Mouse (Mus musculus): ENCODE data around the gene Elk3. TPM values are rescaled to one million over a fixed set of nuclear protein-coding genes. Genes with fewer than 3 reads are reported as not detected.

Elk3 gene
- polyA plus RNA-seq, 1 experiment from 2014 or later: 11.3 TPM

DNA sequence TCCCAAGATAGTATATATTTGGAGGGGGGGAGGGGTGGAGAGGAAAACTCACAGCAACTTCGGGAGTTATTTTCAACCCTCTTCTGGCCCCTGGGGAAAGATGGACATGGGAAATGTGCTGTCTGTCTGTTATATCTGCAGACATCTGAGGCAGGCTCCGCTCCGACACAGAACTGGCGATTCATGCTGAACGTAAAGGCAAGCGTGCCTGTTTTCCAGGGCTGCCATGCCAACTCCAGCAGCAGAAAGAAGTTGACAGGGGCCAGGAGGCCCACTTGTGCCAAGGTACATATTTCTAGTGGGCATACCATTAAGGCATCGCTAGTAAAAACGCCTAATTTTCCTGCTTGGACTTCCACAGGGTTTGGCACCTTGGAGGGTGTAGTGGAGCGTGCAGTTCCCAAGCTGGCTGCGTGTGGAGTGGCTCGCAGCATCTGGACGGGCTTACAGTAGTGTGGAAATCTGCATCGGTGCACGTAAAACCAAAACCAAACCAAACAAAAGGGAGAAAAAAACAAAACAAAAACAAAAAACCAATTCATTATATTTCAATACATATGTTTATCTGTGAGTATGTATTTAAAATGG lies 37.1 kb upstream of the Elk3 start:
- H3K4me2 ChIP-seq (replicated peaks): no peak overlapping the region
- H3K27me3 ChIP-seq (ENCODE audit: control insufficient read depth, insufficient read depth, low read length): no peaks in the 10 kb centered on the region
- ATAC-seq (ENCODE audit: low FRiP score) (no peak), DNase-seq (ENCODE audit: low spot score) (no peak)
- H3K36me3 ChIP-seq (replicated peaks; ENCODE audit: control insufficient read depth, insufficient read depth): no peaks in the 10 kb centered on the region
- H3K27ac ChIP-seq: no peak overlapping the region
- 69% methylated on average over 14 of the region's 14 CpGs for WGBS
- no peaks in the 10 kb centered on the region for H3K4me1 ChIP-seq (replicated peaks; ENCODE audit: control insufficient read depth, insufficient read depth, low read length)
- H3K9me3 ChIP-seq (ENCODE audit: control insufficient read depth, low read length): no peaks in the 10 kb centered on the region
- H3K9ac ChIP-seq: no peak overlapping the region
- H3K4me3 ChIP-seq (replicated peaks; ENCODE audit: low read length): no peak overlapping the region

DNA sequence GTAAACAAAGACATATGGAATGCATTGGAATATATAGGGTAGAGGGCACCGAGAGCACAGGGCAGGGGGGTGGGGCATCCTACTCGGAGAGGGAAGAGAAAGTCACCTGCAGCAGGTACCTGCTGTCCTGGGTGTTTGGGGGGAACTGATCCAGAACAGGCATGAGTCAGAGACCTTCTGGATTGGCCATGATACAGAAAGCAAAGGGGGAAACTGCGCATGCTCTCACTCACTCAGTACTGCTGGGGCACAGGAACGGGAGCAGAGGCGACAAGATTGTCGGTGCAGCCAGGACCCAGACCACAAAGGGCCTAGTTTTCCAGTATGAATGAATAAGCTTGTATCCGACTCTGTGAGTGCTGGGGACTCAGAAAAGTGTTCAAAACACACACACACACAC lies 36.5 kb upstream of the Elk3 start:
- H3K9ac ChIP-seq: no peak overlapping the region
- no peak for DNase-seq (ENCODE audit: low spot score)
- no peaks in the 10 kb centered on the region for H3K27me3 ChIP-seq (ENCODE audit: control insufficient read depth, insufficient read depth, low read length)
- H3K4me3 ChIP-seq (replicated peaks; ENCODE audit: low read length): no peak overlapping the region
- H3K27ac ChIP-seq: no peak overlapping the region
- no peak for ATAC-seq (ENCODE audit: low FRiP score)
- H3K36me3 ChIP-seq (replicated peaks; ENCODE audit: control insufficient read depth, insufficient read depth): no peaks in the 10 kb centered on the region
- WGBS: 73% methylated on average over 7 of the region's 7 CpGs
- no peak overlapping the region for H3K4me2 ChIP-seq (replicated peaks)
- no peaks in the 10 kb centered on the region for H3K9me3 ChIP-seq (ENCODE audit: control insufficient read depth, low read length)
- no peaks in the 10 kb centered on the region for H3K4me1 ChIP-seq (replicated peaks; ENCODE audit: control insufficient read depth, insufficient read depth, low read length)

DNA sequence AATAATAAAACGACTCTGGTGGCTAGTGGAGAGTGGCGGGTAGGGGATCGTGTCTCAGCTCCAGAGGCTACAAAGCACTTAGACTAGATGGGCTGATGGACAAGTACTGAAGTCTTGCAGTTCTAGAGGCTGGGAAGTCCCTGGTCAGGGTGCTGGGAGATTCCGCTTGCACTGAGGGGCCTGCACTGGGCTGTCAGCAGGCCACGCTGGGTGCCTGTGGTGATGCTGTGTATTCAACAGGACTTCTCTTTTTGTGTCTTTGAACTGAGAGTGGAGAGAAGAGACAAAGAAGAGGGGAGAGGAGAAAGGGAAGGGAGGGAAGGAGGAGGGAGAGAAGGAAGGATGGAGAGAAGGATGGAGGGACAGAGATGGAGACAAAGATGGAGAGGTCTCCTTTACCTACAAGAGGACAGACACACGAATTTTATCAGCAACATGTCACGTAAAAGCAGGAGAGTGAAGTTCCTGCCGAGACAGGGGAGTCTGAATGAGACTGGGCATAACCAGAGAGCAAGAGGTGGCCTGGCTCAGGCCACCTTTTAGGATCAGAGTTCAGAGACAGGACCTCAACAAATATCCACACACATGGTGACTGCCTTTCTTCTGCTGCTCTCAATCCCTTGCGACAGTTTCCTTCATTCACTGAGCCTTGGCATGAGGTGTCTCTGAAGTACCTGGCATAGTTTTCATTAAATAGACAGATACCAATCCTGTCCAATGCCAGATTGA lies 35.4 kb upstream of the Elk3 start:
- Histone ChIP-seq H3K9ac (no peak overlapping the region), H3K27ac (no peak overlapping the region), H3K4me2 (replicated peaks) (no peak overlapping the region), H3K9me3 (ENCODE audit: control insufficient read depth, low read length) (no peaks in the 10 kb centered on the region), H3K4me3 (replicated peaks; ENCODE audit: low read length) (no peak overlapping the region), H3K4me1 (replicated peaks; ENCODE audit: control insufficient read depth, insufficient read depth, low read length) (no peaks in the 10 kb centered on the region), H3K36me3 (replicated peaks; ENCODE audit: control insufficient read depth, insufficient read depth) (no peaks in the 10 kb centered on the region), H3K27me3 (ENCODE audit: control insufficient read depth, insufficient read depth, low read length) (no peaks in the 10 kb centered on the region)
- ATAC-seq (ENCODE audit: low FRiP score) (no peak), DNase-seq (ENCODE audit: low spot score) (no peak)
- 84% methylated on average over 9 of the region's 9 CpGs for WGBS

DNA sequence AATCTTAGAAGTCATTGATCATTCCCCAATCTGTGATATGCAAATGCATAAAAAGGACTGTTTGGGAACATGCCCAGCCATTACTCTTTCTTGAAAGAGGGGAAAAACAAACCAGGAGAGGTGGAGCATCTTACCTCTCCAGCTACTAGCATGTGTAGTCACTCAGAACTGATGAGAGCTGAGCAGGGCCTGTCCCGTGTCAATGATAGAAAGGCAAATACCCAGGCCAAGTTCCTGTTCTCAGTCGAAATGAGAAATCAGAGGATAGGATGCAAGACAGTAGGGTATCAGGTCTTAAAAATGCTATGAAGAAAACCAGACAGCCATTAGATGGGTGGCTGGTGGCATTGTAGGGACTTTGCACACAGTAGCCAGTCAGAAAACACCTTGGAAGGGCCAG lies 34.6 kb upstream of the Elk3 start:
- Histone ChIP-seq H3K4me1 (replicated peaks; ENCODE audit: control insufficient read depth, insufficient read depth, low read length) (no peaks in the 10 kb centered on the region), H3K4me3 (replicated peaks; ENCODE audit: low read length) (no peak overlapping the region), H3K36me3 (replicated peaks; ENCODE audit: control insufficient read depth, insufficient read depth) (no peaks in the 10 kb centered on the region), H3K9me3 (ENCODE audit: control insufficient read depth, low read length) (no peaks in the 10 kb centered on the region), H3K4me2 (replicated peaks) (no peak overlapping the region), H3K27me3 (ENCODE audit: control insufficient read depth, insufficient read depth, low read length) (no peaks in the 10 kb centered on the region), H3K27ac (no peak overlapping the region), H3K9ac (no peak overlapping the region)
- WGBS: 80% methylated on average over 2 of the region's 2 CpGs
- no peak for DNase-seq (ENCODE audit: low spot score)
- ATAC-seq (ENCODE audit: low FRiP score): no peak

DNA sequence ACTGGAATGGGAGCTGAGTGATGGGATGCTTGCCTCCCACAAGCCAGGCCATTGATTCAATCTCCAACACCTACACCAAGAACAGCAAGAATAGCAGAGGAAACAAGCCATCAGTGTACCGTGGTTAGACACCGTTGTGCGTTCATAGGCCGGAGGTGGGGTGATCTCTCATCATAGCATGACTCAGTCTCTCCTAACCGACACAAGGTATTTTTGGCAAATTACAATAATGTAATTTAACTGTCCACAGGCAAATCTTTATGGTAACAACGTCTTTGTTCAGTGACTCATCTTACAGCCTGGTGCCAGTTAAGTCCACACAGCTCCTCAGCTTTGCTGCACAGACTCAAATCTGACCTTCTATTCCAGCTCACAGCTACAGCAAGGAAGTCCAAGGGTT lies 32.5 kb upstream of the Elk3 start:
- H3K9ac ChIP-seq: no peak overlapping the region
- ATAC-seq (ENCODE audit: low FRiP score): no peak
- no peaks in the 10 kb centered on the region for H3K36me3 ChIP-seq (replicated peaks; ENCODE audit: control insufficient read depth, insufficient read depth)
- H3K4me2 ChIP-seq (replicated peaks): no peak overlapping the region
- H3K9me3 ChIP-seq (ENCODE audit: control insufficient read depth, low read length): no peaks in the 10 kb centered on the region
- no peak overlapping the region for H3K4me3 ChIP-seq (replicated peaks; ENCODE audit: low read length)
- DNase-seq (ENCODE audit: low spot score): no peak
- 94% methylated on average over 6 of the region's 6 CpGs for WGBS
- H3K4me1 ChIP-seq (replicated peaks; ENCODE audit: control insufficient read depth, insufficient read depth, low read length): no peaks in the 10 kb centered on the region
- no peaks in the 10 kb centered on the region for H3K27me3 ChIP-seq (ENCODE audit: control insufficient read depth, insufficient read depth, low read length)
- no peak overlapping the region for H3K27ac ChIP-seq

DNA sequence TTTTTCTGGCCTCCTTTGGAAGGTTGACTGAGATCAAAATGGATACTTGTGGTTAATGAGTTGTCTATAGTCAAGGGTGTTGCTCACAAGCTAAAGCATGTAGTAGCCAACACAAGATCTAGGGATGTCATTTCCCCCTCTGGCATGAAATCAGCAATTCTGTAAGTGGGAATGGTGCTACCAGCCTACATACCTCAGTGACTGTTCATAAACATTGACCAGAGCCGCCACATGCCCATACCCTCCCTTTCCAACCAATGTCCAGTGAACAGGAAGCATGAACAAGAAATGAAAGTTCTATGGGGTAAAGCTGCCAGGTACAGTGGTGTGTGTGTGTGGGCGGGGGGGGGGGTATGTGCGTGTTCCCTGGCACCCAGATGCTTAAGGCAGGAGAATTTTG lies 32.1 kb upstream of the Elk3 start:
- Histone ChIP-seq H3K4me2 (replicated peaks) (no peak overlapping the region), H3K4me1 (replicated peaks; ENCODE audit: control insufficient read depth, insufficient read depth, low read length) (no peaks in the 10 kb centered on the region), H3K36me3 (replicated peaks; ENCODE audit: control insufficient read depth, insufficient read depth) (no peaks in the 10 kb centered on the region), H3K27ac (no peak overlapping the region), H3K9me3 (ENCODE audit: control insufficient read depth, low read length) (no peaks in the 10 kb centered on the region), H3K4me3 (replicated peaks; ENCODE audit: low read length) (no peak overlapping the region), H3K9ac (no peak overlapping the region), H3K27me3 (ENCODE audit: control insufficient read depth, insufficient read depth, low read length) (no peaks in the 10 kb centered on the region)
- 84% methylated on average over 3 of the region's 3 CpGs for WGBS
- ATAC-seq (ENCODE audit: low FRiP score): no peak
- no peak for DNase-seq (ENCODE audit: low spot score)

DNA sequence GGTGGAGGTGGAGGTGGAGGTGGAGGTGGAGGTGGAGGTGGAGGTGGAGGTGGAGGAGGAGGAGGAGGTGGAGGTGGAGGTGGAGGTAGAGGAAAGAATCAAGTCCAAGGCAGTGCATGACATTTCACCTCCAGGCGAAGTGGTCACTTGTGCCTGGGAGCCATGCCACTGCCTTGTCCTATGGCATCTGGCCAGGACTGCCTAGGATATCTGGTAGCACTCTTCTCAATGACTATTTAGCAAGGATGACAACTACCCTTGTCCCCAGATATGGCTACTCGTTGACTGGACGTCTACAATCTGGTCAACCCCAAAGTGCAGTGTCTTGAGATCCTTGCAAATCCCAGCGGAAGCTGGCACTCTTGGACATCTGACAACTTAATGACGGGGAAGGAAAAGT lies 27.6 kb upstream of the Elk3 start:
- Histone ChIP-seq H3K9ac (no peak overlapping the region), H3K9me3 (ENCODE audit: control insufficient read depth, low read length) (no peaks in the 10 kb centered on the region), H3K4me2 (replicated peaks) (no peak overlapping the region), H3K4me1 (replicated peaks; ENCODE audit: control insufficient read depth, insufficient read depth, low read length) (no peaks in the 10 kb centered on the region), H3K4me3 (replicated peaks; ENCODE audit: low read length) (no peak overlapping the region), H3K27me3 (ENCODE audit: control insufficient read depth, insufficient read depth, low read length) (no peaks in the 10 kb centered on the region), H3K27ac (no peak overlapping the region), H3K36me3 (replicated peaks; ENCODE audit: control insufficient read depth, insufficient read depth) (no peaks in the 10 kb centered on the region)
- DNase-seq (ENCODE audit: low spot score) (no peak), ATAC-seq (ENCODE audit: low FRiP score) (no peak)
- WGBS: 91% methylated on average over 5 of the region's 5 CpGs

DNA sequence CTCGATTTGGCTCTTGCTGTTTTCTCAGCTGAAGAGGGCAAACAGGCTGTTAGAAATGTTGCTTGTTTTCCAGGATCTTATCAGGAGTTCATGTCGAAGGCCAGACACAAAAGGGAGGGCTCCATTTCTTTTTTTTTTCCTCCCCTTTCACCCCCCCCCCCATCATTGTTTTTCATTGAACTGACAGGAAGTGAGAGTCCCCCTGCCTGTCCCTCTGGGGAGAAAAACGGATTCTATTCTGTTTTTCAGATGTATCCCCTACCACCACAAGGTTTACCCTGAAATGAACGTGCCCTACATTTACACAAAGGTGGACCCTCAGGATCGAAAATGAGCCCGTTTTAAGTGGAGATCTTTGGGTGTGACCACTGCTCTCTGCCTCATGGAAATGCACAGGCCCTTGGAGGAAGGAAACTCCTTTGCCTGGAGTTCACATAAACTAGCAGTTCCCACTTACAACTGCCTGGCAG lies 25.6 kb upstream of the Elk3 start:
- Histone ChIP-seq H3K9me3 (ENCODE audit: control insufficient read depth, low read length) (no peaks in the 10 kb centered on the region), H3K4me1 (replicated peaks; ENCODE audit: control insufficient read depth, insufficient read depth, low read length) (no peaks in the 10 kb centered on the region), H3K36me3 (replicated peaks; ENCODE audit: control insufficient read depth, insufficient read depth) (no peaks in the 10 kb centered on the region), H3K4me2 (replicated peaks) (no peak overlapping the region), H3K4me3 (replicated peaks; ENCODE audit: low read length) (no peak overlapping the region), H3K27ac (no peak overlapping the region), H3K9ac (no peak overlapping the region), H3K27me3 (ENCODE audit: control insufficient read depth, insufficient read depth, low read length) (no peaks in the 10 kb centered on the region)
- ATAC-seq (ENCODE audit: low FRiP score) (no peak), DNase-seq (ENCODE audit: low spot score) (no peak)
- WGBS: 71% methylated on average over 6 of the region's 6 CpGs

DNA sequence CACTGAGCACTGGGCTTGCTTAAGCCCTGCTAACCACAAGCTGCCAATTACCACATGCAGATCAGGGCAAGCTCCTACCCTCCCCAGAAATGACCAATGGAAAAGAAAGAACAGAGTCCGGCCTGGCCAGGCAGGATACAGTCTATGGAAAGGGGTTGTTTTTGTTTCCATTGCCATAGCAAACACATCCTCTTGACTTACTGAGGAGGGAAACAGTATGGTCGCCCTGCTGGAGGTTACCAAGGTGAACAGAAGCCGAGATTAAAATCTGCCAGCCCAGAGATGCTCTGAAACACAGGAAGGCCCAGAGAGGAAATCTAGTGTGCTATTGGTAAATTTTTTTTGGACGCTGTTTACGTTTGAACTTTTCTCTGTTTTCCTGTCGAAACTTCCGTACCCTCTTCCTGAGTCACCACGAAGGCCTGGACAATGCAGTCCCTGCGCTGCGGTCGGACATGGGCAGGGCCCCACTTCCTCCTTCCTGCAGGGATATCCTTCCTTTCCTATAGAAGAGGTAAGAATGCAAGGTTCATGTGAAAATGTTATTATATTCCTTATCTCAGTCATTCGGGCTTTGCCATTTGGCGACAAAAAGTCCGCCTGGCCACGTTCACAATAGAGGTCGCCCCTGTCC lies 25.0 kb upstream of the Elk3 start:
- Histone ChIP-seq H3K4me2 (replicated peaks) (no peak overlapping the region), H3K4me1 (replicated peaks; ENCODE audit: control insufficient read depth, insufficient read depth, low read length) (no peaks in the 10 kb centered on the region), H3K4me3 (replicated peaks; ENCODE audit: low read length) (no peak overlapping the region), H3K9ac (no peak overlapping the region), H3K27me3 (ENCODE audit: control insufficient read depth, insufficient read depth, low read length) (no peaks in the 10 kb centered on the region), H3K27ac (no peak overlapping the region), H3K9me3 (ENCODE audit: control insufficient read depth, low read length) (no peaks in the 10 kb centered on the region), H3K36me3 (replicated peaks; ENCODE audit: control insufficient read depth, insufficient read depth) (no peaks in the 10 kb centered on the region)
- WGBS: 83% methylated on average over 16 of the region's 16 CpGs
- ATAC-seq (ENCODE audit: low FRiP score): 0 out of 2 replicates have a peak, but pooled peaks have one; percentile 31
- no peak for DNase-seq (ENCODE audit: low spot score)
